Mouse (Mus musculus): ENCODE measurements at regions not wholly inside any gene's neighbourhood (a gene's known extent, or its start where the extent isn't known, plus 50 kb on each side); places are given as distances from the start of the nearest gene placed in this dataset.
"Not testable (repeated sequence)": the region's sequence is repeated elsewhere in the genome, so short reads cannot be mapped to it uniquely, and the experiment has no call there.

DNA sequence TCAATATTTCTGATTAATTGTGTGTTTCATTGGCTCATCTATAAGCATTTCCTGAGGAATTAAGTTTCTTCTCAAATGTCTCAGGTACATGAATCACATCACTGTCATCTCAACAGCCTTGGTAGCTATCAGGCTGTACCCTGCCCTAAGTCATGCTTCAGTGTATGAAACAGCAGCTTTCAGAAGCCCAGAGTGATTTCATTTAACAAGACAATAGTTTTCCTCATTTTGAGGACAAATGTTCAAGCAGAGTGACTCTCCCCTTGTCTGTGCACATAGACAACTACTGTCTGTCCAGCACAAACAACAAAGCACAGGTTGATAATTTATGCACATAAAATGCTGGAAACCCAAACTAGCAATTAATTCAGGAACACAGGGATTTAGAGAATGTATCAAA, 630.1 kb downstream of the Nebl start:
- no peak for ATAC-seq
- no peak overlapping the region for H3K27ac ChIP-seq (ENCODE audit: low read length)
- H3K4me1 ChIP-seq (ENCODE audit: insufficient read depth, low read depth, low read length) = no peaks in the 10 kb centered on the region
- no peaks in the 10 kb centered on the region for H3K36me3 ChIP-seq (ENCODE audit: insufficient read depth, low read length)
- no peak overlapping the region for H3K4me3 ChIP-seq (ENCODE audit: low read depth, low read length)
- TF ChIP-seq CTCF (IDR thresholded peaks at IDR 0.05) (no peak), EP300 (IDR thresholded peaks at IDR 0.05) (no peak)
- H3K9ac ChIP-seq (replicated peaks; ENCODE audit: low read depth) = no peak overlapping the region
- H3K27me3 ChIP-seq (replicated peaks; ENCODE audit: insufficient read depth, low read length) = no peaks in the 10 kb centered on the region
- no peak overlapping the region for H3K4me2 ChIP-seq (replicated peaks; ENCODE audit: low read depth, low read length)
- peaks cover 5% of the 10 kb centered on the region; the same call in 1 of the 2 replicates for H3K9me3 ChIP-seq (ENCODE audit: low read length)
- no peak for DNase-seq (ENCODE audit: low spot score)

DNA sequence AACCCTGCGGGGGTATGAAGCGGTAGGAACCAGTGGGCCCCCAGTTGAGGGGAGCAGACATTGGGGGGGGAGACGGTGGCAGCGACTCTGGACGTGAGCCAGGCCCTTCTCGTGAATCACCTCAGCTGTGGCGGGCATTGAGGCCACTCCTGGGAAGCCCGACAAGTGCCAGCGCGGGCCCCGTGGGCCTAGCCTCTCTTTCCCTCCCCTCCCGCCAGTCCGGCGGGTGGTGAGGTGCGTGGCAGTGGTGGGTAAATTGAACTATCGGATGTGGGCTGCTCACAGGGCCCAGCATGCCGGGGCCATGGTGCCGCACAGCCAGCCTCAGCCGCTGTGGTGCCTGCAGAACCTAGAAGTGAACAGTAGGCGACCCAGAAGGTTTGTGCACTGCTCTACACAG, 633.7 kb downstream of the Nebl start:
- H3K27me3 ChIP-seq (replicated peaks; ENCODE audit: insufficient read depth, low read length) = no peaks in the 10 kb centered on the region

DNA sequence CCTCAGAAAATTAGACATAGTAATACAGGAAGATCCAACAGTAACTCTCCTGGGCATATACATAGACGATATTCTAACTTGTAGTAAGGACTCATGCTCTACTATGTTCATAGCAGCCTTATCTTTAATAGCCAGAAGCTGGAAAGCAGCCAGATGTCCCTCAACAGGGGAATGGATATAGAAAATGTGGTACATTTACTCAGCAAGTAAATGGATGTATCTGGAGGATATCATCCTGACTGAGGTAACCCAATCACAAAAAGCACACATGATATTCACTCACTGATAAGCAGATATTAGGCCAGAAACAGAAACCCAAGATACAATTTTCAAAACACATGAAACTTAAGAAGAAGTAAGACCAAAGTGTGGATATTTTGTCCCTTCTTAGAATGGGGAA, 639.8 kb downstream of the Nebl start:
- Histone ChIP-seq H3K36me3 (ENCODE audit: insufficient read depth, low read length) (no peaks in the 10 kb centered on the region), H3K4me2 (replicated peaks; ENCODE audit: low read depth, low read length) (no peak overlapping the region), H3K4me3 (ENCODE audit: low read depth, low read length) (no peak overlapping the region), H3K27ac (ENCODE audit: low read length) (no peak overlapping the region), H3K4me1 (ENCODE audit: insufficient read depth, low read depth, low read length) (no peaks in the 10 kb centered on the region), H3K27me3 (replicated peaks; ENCODE audit: insufficient read depth, low read length) (no peaks in the 10 kb centered on the region), H3K9ac (replicated peaks; ENCODE audit: low read depth) (no peak overlapping the region), H3K9me3 (ENCODE audit: low read length) (no peaks in the 10 kb centered on the region)
- TF ChIP-seq CTCF (IDR thresholded peaks at IDR 0.05) (no peak), EP300 (IDR thresholded peaks at IDR 0.05) (no peak)
- DNase-seq (ENCODE audit: low spot score) (no peak), ATAC-seq (no peak)
- 38% methylated on average over 1 of the region's 1 CpGs for WGBS

More for the DNA sequence above, 633.7 kb downstream of the Nebl start:
- Histone ChIP-seq H3K36me3 (ENCODE audit: insufficient read depth, low read length) (no peaks in the 10 kb centered on the region), H3K4me2 (replicated peaks; ENCODE audit: low read depth, low read length) (no peak overlapping the region), H3K9me3 (ENCODE audit: low read length) (peaks cover 5% of the 10 kb centered on the region; the same call in 1 of the 2 replicates), H3K4me1 (ENCODE audit: insufficient read depth, low read depth, low read length) (no peaks in the 10 kb centered on the region), H3K9ac (replicated peaks; ENCODE audit: low read depth) (no peak overlapping the region), H3K4me3 (ENCODE audit: low read depth, low read length) (no peak overlapping the region), H3K27ac (ENCODE audit: low read length) (no peak overlapping the region)
- no peak for ATAC-seq
- DNase-seq (ENCODE audit: low spot score) = no peak
- 70% methylated on average over 16 of the region's 20 CpGs for WGBS
- TF ChIP-seq EP300 (IDR thresholded peaks at IDR 0.05) = no peak
- TF ChIP-seq CTCF (IDR thresholded peaks at IDR 0.05) = no peak

DNA sequence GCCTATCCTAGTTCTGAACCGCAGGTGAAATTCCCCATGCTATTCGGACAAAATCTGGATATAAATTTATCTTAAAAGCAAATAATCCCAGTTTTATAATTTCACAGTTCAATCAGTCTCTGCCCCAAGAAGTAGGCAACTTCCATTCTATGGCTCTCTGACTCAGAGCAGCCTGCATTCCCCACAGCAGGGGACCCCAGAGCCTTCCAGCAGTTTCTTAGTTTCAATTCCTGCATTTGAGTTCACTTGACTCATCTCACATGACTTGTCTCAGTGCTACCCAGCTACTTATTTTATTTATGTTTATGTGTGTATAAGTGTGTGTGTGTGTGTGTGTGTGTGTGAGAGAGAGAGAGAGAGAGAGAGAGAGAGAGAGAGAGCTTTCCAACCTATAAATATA, 650.0 kb downstream of the Nebl start:
- H3K4me3 ChIP-seq (ENCODE audit: low read depth, low read length) = no peak overlapping the region
- WGBS = 87% methylated on average over 2 of the region's 2 CpGs
- H3K27me3 ChIP-seq (replicated peaks; ENCODE audit: insufficient read depth, low read length) = no peaks in the 10 kb centered on the region
- H3K4me1 ChIP-seq (ENCODE audit: insufficient read depth, low read depth, low read length) = no peaks in the 10 kb centered on the region
- no peak overlapping the region for H3K27ac ChIP-seq (ENCODE audit: low read length)
- no peak for TF ChIP-seq CTCF (IDR thresholded peaks at IDR 0.05)
- TF ChIP-seq EP300 (IDR thresholded peaks at IDR 0.05) = no peak
- no peaks in the 10 kb centered on the region for H3K36me3 ChIP-seq (ENCODE audit: insufficient read depth, low read length)
- DNase-seq (ENCODE audit: low spot score) = no peak
- H3K9ac ChIP-seq (replicated peaks; ENCODE audit: low read depth) = no peak overlapping the region
- no peak for ATAC-seq
- H3K4me2 ChIP-seq (replicated peaks; ENCODE audit: low read depth, low read length) = no peak overlapping the region
- H3K9me3 ChIP-seq (ENCODE audit: low read length) = no peaks in the 10 kb centered on the region

DNA sequence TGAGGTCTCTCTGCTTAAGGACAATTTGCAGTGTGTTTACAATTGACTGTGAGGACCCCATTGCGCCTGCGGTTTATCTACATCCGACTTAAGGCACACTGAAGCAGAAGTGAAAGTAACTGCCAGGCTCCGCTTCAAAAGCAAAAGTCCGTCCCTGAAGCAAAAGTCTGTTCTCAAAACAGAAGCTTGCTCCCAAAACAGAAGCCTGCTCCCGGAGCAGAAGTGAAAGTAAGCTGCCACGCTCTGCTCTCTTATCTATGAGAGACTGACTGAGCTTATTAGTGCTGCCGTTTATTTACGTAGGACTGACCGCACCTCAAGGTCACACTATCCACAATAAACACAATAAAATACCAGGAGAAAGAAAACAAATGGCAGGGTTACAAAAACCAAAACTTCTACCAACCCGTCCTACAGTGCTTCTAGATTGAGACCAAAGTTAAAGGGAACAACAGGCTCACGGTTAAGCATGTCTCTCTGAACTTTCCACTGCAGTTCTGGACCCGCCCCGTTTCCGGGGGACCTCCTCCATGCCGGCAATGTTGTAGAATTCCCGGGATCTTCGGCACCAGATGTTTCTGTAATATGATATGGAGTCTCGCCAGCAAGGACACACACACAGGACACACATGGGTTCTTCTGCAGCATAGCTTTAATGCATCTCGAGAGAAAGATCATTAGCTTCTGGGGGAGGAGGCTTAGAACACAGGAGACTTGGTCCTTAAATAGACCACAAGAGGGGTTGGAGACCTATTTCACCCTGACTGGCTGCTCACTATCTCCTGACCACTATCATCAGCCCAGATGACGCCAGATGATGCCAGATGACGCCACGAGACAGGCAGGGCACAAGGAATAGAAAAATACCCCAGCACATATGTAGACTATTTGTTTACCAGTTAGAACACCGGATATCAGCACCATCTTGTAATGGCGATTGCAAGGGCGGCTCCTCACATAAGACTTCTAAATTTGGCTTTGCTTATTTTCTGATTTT, 665.8 kb downstream of the Nebl start:
- 84% methylated on average over 26 of the region's 26 CpGs for WGBS
- not testable (repeated sequence) for H3K9ac ChIP-seq (replicated peaks; ENCODE audit: low read depth); H3K4me2 ChIP-seq (replicated peaks; ENCODE audit: low read depth, low read length); H3K4me3 ChIP-seq (ENCODE audit: low read depth, low read length); ATAC-seq; DNase-seq (ENCODE audit: low spot score); H3K27me3 ChIP-seq (replicated peaks; ENCODE audit: insufficient read depth, low read length); H3K9me3 ChIP-seq (ENCODE audit: low read length); H3K36me3 ChIP-seq (ENCODE audit: insufficient read depth, low read length); H3K27ac ChIP-seq (ENCODE audit: low read length); H3K4me1 ChIP-seq (ENCODE audit: insufficient read depth, low read depth, low read length)

Data from lung, postnatal 0 days (tissue).